Mouse (Mus musculus) hindbrain, embryonic 14.5 days (tissue): ENCODE data around the gene Ccnd3. TPM values are rescaled to one million over a fixed set of nuclear protein-coding genes. Genes with fewer than 3 reads are reported as not detected.

ENCODE experiments used
- ATAC-seq: fragments of 200-750 bp; cut with Nextera tagmentation; 2 replicates; pipeline ENCODE4 v1.8.0; 2017; ENCODE audit warnings: moderate number of reproducible peaks, mild to moderate bottlenecking, moderate TSS enrichment, moderate library complexity; ENCODE audit not compliant: low FRiP score
- DNase-seq: peaks from one replicate; pipeline ENCODE4 v3.0.0-alpha.2; 2015; ENCODE audit warnings: low spot score
- H3K27ac ChIP-seq: fragments of 300-500 bp; sonication (generic); 2 replicates; pipeline ENCODE4 v1.5.1; 2014; ENCODE audit warnings: mild to moderate bottlenecking, moderate library complexity
- H3K27me3 ChIP-seq: fragments of 300-500 bp; sonication (generic); 2 replicates; pipeline ENCODE4 v1.6.1; 2014; ENCODE audit warnings: mild to moderate bottlenecking, low read length, mixed read lengths; ENCODE audit not compliant: control insufficient read depth, insufficient read depth
- H3K36me3 ChIP-seq: fragments of 300-500 bp; sonication (generic); replicated peaks from 2 replicates; pipeline ENCODE4 v1.6.1; 2014; ENCODE audit not compliant: control insufficient read depth, insufficient read depth
- H3K4me1 ChIP-seq: fragments of 300-500 bp; sonication (generic); replicated peaks from 2 replicates; pipeline ENCODE4 v1.6.1; 2014; ENCODE audit warnings: antibody characterized with exemption, low read length, mixed read lengths; ENCODE audit not compliant: control insufficient read depth, insufficient read depth
- H3K4me2 ChIP-seq: fragments of 300-500 bp; sonication (generic); replicated peaks from 2 replicates; pipeline ENCODE4 v1.6.1; 2014; ENCODE audit warnings: mild to moderate bottlenecking, moderate library complexity
- H3K4me3 ChIP-seq: fragments of 300-500 bp; sonication (generic); replicated peaks from 2 replicates; pipeline ENCODE4 v1.5.1; 2014; ENCODE audit warnings: mild to moderate bottlenecking, low read length
- H3K9ac ChIP-seq: fragments of 300-500 bp; sonication (generic); 2 replicates; pipeline ENCODE4 v1.6.1; 2014
- H3K9me3 ChIP-seq: fragments of 300-500 bp; sonication (generic); 2 replicates; pipeline ENCODE4 v1.6.1; 2016; ENCODE audit warnings: low read length; ENCODE audit not compliant: control insufficient read depth
- WGBS: fragments of 180-500 bp; shearing (Covaris S2); extraction: QIAGEN DNeasy Blood & Tissue Kit; methylation state at CpG from one replicate; pipeline ENCODE4 v1.1.7; 2014; 5-methylcytosine and 5-hydroxymethylcytosine counted together
- polyA plus RNA-seq: library from polyadenylated mRNA; unstranded; fragments of >200 nt; fragmentation: Nextera tagmentation; extraction: Ambion mirVana; gene quantifications from 2 replicates; pipeline ENCODE4 v1.2.1, GENCODE M21; 2014

Gene Ccnd3
- polyA plus RNA-seq, 1 experiment from 2014 or later = 80.3 TPM

GRCm38 (mm10) chr17:47506697-47507096 is 1.8 kb downstream of the Ccnd3 start:
- H3K27me3 ChIP-seq = no peaks in the 10 kb centered on the region
- H3K4me1 ChIP-seq = peaks cover 6% of the 10 kb centered on the region; the same call in 1 of the 2 replicates
- H3K36me3 ChIP-seq = no peaks in the 10 kb centered on the region
- no peak for DNase-seq
- no peak overlapping the region for H3K27ac ChIP-seq
- H3K4me3 ChIP-seq = no peak overlapping the region
- no peaks in the 10 kb centered on the region for H3K9me3 ChIP-seq
- no peak for ATAC-seq
- WGBS = 94% methylated on average over 4 of the region's 4 CpGs
- H3K9ac ChIP-seq = no peak overlapping the region
- no peak overlapping the region for H3K4me2 ChIP-seq

- DNase-seq = no peak
- Histone ChIP-seq H3K4me3 (no peak overlapping the region), H3K36me3 (no peaks in the 10 kb centered on the region), H3K27ac (no peak overlapping the region), H3K9me3 (no peaks in the 10 kb centered on the region), H3K4me1 (peaks cover 6% of the 10 kb centered on the region; the same call in 1 of the 2 replicates), H3K4me2 (no peak overlapping the region), H3K9ac (no peak overlapping the region), H3K27me3 (no peaks in the 10 kb centered on the region)
- ATAC-seq = no peak
- WGBS = 89% methylated on average over 2 of the region's 2 CpGs
These were observed 2.7 kb downstream of the Ccnd3 start for GRCm38 (mm10) chr17:47507523-47507922.

DNA sequence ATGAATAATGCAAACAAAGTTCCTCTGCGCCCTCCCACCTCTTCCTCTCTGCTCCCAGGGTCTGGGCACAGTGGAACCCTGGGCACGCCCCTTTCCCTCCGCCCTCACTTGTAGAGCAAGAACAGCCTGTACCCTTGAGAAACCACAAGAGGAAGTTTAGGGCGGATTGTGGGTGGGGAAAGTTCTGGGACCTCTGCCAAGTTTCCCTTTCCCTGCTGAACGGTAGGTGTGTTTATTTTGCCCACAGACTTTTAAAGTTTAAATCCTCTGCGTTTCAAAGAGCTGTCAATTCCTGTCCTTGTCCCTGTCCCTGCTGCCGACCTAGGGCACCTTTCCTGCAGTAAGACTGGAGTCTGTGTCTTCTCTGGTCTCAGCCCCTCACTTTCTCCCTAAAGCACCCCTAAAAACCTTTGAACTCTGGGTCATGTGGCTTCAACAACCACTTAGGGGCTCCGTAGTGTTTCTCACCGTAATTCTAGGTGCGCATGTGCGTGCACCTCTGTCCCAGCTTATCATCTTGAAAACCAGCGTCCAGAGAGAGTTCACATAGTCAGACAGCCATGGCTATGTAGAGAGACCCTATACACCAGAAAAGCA is 3.3 kb downstream of the Ccnd3 start:
- peaks cover 6% of the 10 kb centered on the region; the same call in 1 of the 2 replicates for H3K4me1 ChIP-seq
- H3K4me2 ChIP-seq = 0 out of 2 replicates have a peak overlapping the region, but pooled peaks have one; percentile 21
- H3K9me3 ChIP-seq = no peaks in the 10 kb centered on the region
- H3K27me3 ChIP-seq = no peaks in the 10 kb centered on the region
- H3K36me3 ChIP-seq = no peaks in the 10 kb centered on the region
- no peak overlapping the region for H3K27ac ChIP-seq
- no peak overlapping the region for H3K9ac ChIP-seq
- DNase-seq (peak; percentile 63), ATAC-seq (no peak)
- 61% methylated on average over 12 of the region's 12 CpGs for WGBS
- H3K4me3 ChIP-seq = no peak overlapping the region

DNA sequence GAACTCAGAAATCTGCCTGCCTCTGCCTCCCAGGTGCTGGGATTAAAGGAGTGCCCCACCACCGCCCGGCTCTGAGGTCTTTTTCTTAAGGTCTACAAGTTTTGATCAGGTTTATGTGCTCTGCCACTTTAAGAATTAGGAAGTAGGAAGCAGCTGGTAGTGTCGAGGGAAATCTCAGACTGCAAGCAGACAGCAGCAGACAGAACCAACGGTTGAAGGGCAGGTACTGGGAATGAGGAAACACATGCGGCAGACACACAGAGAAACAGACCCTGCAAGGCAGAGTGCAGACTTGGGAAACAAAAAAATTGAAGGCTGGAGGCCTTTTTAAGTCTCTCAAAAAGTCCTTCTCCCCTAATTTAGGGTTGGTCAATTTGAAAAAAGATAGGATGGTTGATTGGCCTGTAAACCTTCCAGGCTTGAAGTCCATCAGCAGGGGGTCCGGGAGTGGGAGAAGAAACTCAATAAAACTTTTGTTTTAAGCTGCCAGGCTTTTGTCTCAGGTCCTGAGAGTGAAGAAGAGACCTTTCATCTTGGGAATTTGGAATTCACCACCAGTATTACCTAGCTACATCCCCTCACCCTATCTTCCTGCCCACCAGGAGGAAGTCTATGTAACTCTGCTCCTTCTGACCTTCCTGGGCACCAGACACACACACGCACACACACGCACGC is 4.3 kb downstream of the Ccnd3 start:
- no peak overlapping the region for H3K4me3 ChIP-seq
- peaks cover 6% of the 10 kb centered on the region; the same call in 1 of the 2 replicates for H3K4me1 ChIP-seq
- no peaks in the 10 kb centered on the region for H3K36me3 ChIP-seq
- 0 out of 2 replicates have a peak overlapping the region, but pooled peaks have one; percentile 38 for H3K27ac ChIP-seq
- no peak overlapping the region for H3K9ac ChIP-seq
- H3K9me3 ChIP-seq = no peaks in the 10 kb centered on the region
- H3K4me2 ChIP-seq = no peak overlapping the region
- DNase-seq (no peak), ATAC-seq (no peak)
- 58% methylated on average over 9 of the region's 9 CpGs for WGBS
- no peaks in the 10 kb centered on the region for H3K27me3 ChIP-seq

- no peaks in the 10 kb centered on the region for H3K27me3 ChIP-seq
- H3K4me1 ChIP-seq = no peaks in the 10 kb centered on the region
- ATAC-seq (peak; percentile 86), DNase-seq (peak; percentile 88)
- no peak overlapping the region for H3K4me3 ChIP-seq
- H3K9me3 ChIP-seq = no peaks in the 10 kb centered on the region
- no peak overlapping the region for H3K27ac ChIP-seq
- H3K4me2 ChIP-seq = peak overlapping the region; percentile 33
- 17% methylated on average over 25 of the region's 25 CpGs for WGBS
- no peak overlapping the region for H3K9ac ChIP-seq
- H3K36me3 ChIP-seq = no peaks in the 10 kb centered on the region
These were observed 6.5 kb downstream of the Ccnd3 start for GRCm38 (mm10) chr17:47511111-47512020.

DNA sequence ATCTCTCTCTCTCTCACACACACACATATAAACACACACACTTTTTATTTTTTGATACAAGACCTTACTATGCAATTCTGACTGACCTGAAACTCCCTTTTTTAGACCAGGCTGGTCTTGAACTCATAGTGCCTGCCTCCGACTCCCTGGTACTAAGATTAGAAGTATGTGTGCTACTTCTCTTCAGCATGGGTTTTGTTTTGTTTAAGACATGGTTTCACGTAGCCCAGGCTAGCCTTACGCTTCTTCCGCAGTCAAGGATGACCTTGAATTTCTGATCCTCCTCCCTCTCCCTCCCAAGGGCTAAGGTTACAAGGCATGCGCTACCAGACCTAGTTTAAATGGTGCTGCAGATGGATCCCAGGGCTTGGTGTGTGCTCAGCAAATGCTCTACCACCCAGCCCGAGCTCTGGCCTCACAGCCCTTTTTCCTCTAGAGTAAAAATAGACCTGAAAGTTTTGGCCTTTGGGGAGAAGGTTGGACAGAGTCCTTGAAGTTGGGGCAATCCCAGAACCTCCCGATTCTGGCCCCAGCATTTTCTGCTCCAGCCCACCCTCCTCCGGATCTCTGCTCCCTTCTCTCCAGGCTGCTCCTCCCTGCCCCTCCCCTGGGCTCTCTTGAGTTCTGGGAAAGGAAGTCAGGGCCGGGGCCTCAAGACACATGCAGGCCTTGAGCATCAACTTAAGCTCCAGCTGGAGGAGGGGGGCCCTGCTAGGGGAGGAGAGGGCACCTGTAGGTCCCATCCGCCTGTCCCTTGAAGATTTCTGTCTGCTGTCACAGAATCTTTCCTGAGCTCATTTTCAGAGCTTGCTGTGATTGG is 8.3 kb downstream of the Ccnd3 start:
- 78% methylated on average over 10 of the region's 10 CpGs for WGBS

DNA sequence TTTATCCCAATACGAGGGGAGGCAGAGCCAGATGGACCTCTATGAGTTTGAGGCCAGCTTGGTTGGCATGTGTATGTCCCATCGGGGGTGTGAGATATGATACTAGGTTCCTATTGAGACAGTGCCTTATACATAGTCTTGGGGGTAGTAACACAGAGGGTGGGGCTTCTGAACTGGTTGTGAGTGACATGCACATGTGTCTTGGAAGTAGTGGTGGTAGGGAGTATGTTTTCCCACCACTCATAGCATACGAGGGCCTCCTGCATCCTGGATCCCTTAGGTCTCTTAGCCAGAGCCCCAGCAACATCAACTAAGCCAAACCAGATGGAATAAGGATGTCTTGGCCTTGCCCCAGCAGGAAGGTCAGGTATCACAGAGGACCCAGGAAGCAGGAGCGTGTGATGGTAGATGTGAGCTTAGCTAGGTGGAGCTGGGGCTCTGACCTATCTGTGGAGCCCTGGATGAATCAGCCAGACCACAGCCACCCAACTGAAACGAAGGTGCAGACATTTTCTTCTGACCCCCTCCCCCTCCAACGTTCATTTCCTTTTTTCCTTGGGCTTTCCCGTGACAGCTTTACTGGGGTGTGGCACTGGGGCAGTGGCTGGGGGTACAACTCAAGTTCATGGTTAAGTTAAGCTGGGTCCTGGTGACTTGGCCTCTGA is 10.5 kb downstream of the Ccnd3 start:
- no peak overlapping the region for H3K27ac ChIP-seq
- H3K36me3 ChIP-seq = no peaks in the 10 kb centered on the region
- no peaks in the 10 kb centered on the region for H3K4me1 ChIP-seq
- no peak overlapping the region for H3K4me3 ChIP-seq
- ATAC-seq (no peak), DNase-seq (no peak)
- H3K27me3 ChIP-seq = no peaks in the 10 kb centered on the region
- H3K9me3 ChIP-seq = no peaks in the 10 kb centered on the region
- H3K9ac ChIP-seq = no peak overlapping the region
- H3K4me2 ChIP-seq = no peak overlapping the region
- WGBS = 81% methylated on average over 7 of the region's 7 CpGs

More for the DNA sequence above, 8.3 kb downstream of the Ccnd3 start:
- Histone ChIP-seq H3K4me2 (no peak overlapping the region), H3K9me3 (no peaks in the 10 kb centered on the region), H3K4me1 (no peaks in the 10 kb centered on the region), H3K36me3 (no peaks in the 10 kb centered on the region), H3K9ac (no peak overlapping the region), H3K27me3 (no peaks in the 10 kb centered on the region), H3K4me3 (no peak overlapping the region), H3K27ac (no peak overlapping the region)
- ATAC-seq (no peak), DNase-seq (no peak)

DNA sequence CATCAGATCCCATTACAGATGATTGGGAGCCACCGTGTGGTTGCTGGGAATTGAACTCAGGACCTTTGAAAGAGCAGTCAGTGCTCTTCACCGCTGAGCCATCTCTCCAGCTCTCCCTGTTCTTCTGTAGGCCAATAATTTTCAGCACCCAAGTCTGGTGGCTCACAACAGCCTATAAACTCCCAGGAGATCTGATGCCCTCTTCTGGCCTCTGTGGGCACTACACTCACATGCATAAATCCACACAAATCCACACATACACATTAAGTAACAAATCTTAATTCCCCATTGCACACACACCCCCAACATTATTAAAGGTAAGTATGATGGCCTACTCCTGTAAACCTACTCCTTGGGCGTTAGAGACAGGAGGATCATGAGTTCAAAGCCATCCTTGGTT is 11.4 kb downstream of the Ccnd3 start:
- ATAC-seq (no peak), DNase-seq (no peak)
- no peak overlapping the region for H3K4me3 ChIP-seq
- no peaks in the 10 kb centered on the region for H3K9me3 ChIP-seq
- H3K9ac ChIP-seq = no peak overlapping the region
- H3K4me1 ChIP-seq = peaks cover under 1% of the 10 kb centered on the region; the same call in 1 of the 2 replicates
- no peaks in the 10 kb centered on the region for H3K27me3 ChIP-seq
- WGBS = 93% methylated on average over 3 of the region's 3 CpGs
- no peak overlapping the region for H3K27ac ChIP-seq
- no peak overlapping the region for H3K4me2 ChIP-seq
- H3K36me3 ChIP-seq = no peaks in the 10 kb centered on the region
